Mouse (Mus musculus) midbrain, embryonic 16.5 days (tissue): ENCODE data around the gene Tmem198b. TPM values are rescaled to one million over a fixed set of nuclear protein-coding genes. Genes with fewer than 3 reads are reported as not detected.

Source experiments
- ATAC-seq: fragments of 200-750 bp; cut with Nextera tagmentation; 2 replicates; pipeline ENCODE4 v1.8.0; 2017; ENCODE audit warnings: moderate TSS enrichment
- H3K27ac ChIP-seq: fragments of 300-500 bp; sonication (generic); 2 replicates; pipeline ENCODE4 v1.5.1; 2014; ENCODE audit warnings: mild to moderate bottlenecking, low read length, mixed read lengths
- H3K27me3 ChIP-seq: fragments of 300-500 bp; sonication (generic); 2 replicates; pipeline ENCODE4 v1.6.1; 2014; ENCODE audit warnings: low read depth, low read length, mixed read lengths; ENCODE audit not compliant: control insufficient read depth, insufficient read depth
- H3K36me3 ChIP-seq: fragments of 300-500 bp; sonication (generic); 2 replicates; pipeline ENCODE4 v1.6.1; 2014; ENCODE audit warnings: mild to moderate bottlenecking, low read length, moderate library complexity, mixed read lengths; ENCODE audit not compliant: control insufficient read depth, insufficient read depth
- H3K4me1 ChIP-seq: fragments of 300-500 bp; sonication (generic); 2 replicates; pipeline ENCODE4 v1.6.1; 2014; ENCODE audit warnings: mild to moderate bottlenecking, low read length, mixed read lengths; ENCODE audit not compliant: control insufficient read depth, insufficient read depth
- H3K4me2 ChIP-seq: fragments of 300-500 bp; sonication (generic); 2 replicates; pipeline ENCODE4 v1.6.1; 2014; ENCODE audit warnings: mild to moderate bottlenecking, low read length, mixed read lengths
- H3K4me3 ChIP-seq: fragments of 300-500 bp; sonication (generic); 2 replicates; pipeline ENCODE4 v1.5.1; 2014; ENCODE audit warnings: low read depth, mild to moderate bottlenecking, low read length, moderate library complexity, mixed read lengths
- H3K9ac ChIP-seq: fragments of 300-500 bp; sonication (generic); 2 replicates; pipeline ENCODE4 v1.6.1; 2014; ENCODE audit warnings: low read depth, low read length, mixed read lengths
- H3K9me3 ChIP-seq: fragments of 300-500 bp; sonication (generic); replicated peaks from 2 replicates; pipeline ENCODE4 v1.6.1; 2014; ENCODE audit warnings: mild to moderate bottlenecking, low read length, mixed read lengths; ENCODE audit not compliant: control insufficient read depth, poor library complexity, severe bottlenecking
- WGBS: fragments of 180-500 bp; shearing (Covaris S2); extraction: QIAGEN DNeasy Blood & Tissue Kit; methylation state at CpG from one replicate; pipeline ENCODE4 v1.1.7; 2014; 5-methylcytosine and 5-hydroxymethylcytosine counted together
- polyA plus RNA-seq: library from polyadenylated mRNA; unstranded; fragments of >200 nt; fragmentation: Nextera tagmentation; extraction: Ambion mirVana; gene quantifications from 2 replicates; pipeline ENCODE4 v1.2.1, GENCODE M21; 2015

The Tmem198b gene
- polyA plus RNA-seq, result 14.8 and 16.1 TPM in 2 replicates

- Histone ChIP-seq H3K27me3 (no peaks in the 10 kb centered on the region), H3K36me3 (peaks cover 5% of the 10 kb centered on the region; the same call in 1 of the 2 replicates), H3K4me3 (peak within 1 kb of the TSS; percentile 74), H3K4me2 (peak within 1 kb of the TSS; percentile 59), H3K27ac (peak within 1 kb of the TSS; percentile 97), H3K4me1 (peaks cover 47% of the 10 kb centered on the region), H3K9ac (peak within 1 kb of the TSS; percentile 88), H3K9me3 (no peaks in the 10 kb centered on the region)
- WGBS, result under 1% methylated on average over 27 of the region's 28 CpGs
- ATAC-seq, result peak; percentile 73
Measured at GRCm38 (mm10) chr10:128804271-128805091, at the start of gene Tmem198b. Gene Tmem198b, minus strand, starts transcription at chr10:128804370.

- Histone ChIP-seq H3K4me2 (no peak overlapping the region), H3K9ac (no peak overlapping the region), H3K27ac (no peak overlapping the region), H3K36me3 (peaks cover 7% of the 10 kb centered on the region), H3K9me3 (no peaks in the 10 kb centered on the region), H3K4me3 (no peak overlapping the region), H3K27me3 (no peaks in the 10 kb centered on the region), H3K4me1 (no peaks in the 10 kb centered on the region)
- WGBS, result 66% methylated on average over 3 of the region's 3 CpGs
- no peak for ATAC-seq
Measured at GRCm38 (mm10) chr10:128850339-128850738, 46.2 kb upstream of the Tmem198b start.

- H3K4me1 ChIP-seq, result no peaks in the 10 kb centered on the region; the same call in 1 of the 2 replicates
- ATAC-seq, result no peak
- no peaks in the 10 kb centered on the region for H3K9me3 ChIP-seq
- no peaks in the 10 kb centered on the region for H3K27me3 ChIP-seq
- no peak overlapping the region for H3K27ac ChIP-seq
- 78% methylated on average over 2 of the region's 2 CpGs for WGBS
- H3K9ac ChIP-seq, result no peak overlapping the region
- H3K4me3 ChIP-seq, result no peak overlapping the region
- no peak overlapping the region for H3K4me2 ChIP-seq
- H3K36me3 ChIP-seq, result peaks cover 9% of the 10 kb centered on the region
Measured at GRCm38 (mm10) chr10:128848426-128848825, 44.3 kb upstream of the Tmem198b start.

GRCm38 (mm10) chr10:128846664-128847063 lies 42.5 kb upstream of the Tmem198b start:
- Histone ChIP-seq H3K4me3 (no peak overlapping the region), H3K4me2 (no peak overlapping the region), H3K9me3 (no peaks in the 10 kb centered on the region), H3K36me3 (peaks cover 9% of the 10 kb centered on the region), H3K27me3 (no peaks in the 10 kb centered on the region), H3K4me1 (no peaks in the 10 kb centered on the region; the same call in 1 of the 2 replicates), H3K9ac (no peak overlapping the region), H3K27ac (no peak overlapping the region)
- over 99% methylated on average over 4 of the region's 4 CpGs for WGBS
- ATAC-seq, result no peak

- 57% methylated on average over 2 of the region's 2 CpGs for WGBS
- Histone ChIP-seq H3K4me1 (no peaks in the 10 kb centered on the region; the same call in 1 of the 2 replicates), H3K4me3 (no peak overlapping the region), H3K4me2 (no peak overlapping the region), H3K27me3 (no peaks in the 10 kb centered on the region), H3K9ac (no peak overlapping the region), H3K36me3 (peaks cover 9% of the 10 kb centered on the region), H3K9me3 (no peaks in the 10 kb centered on the region), H3K27ac (no peak overlapping the region)
- ATAC-seq, result no peak
Measured at GRCm38 (mm10) chr10:128845516-128845915, 41.3 kb upstream of the Tmem198b start.

GRCm38 (mm10) chr10:128843260-128843659 lies 39.1 kb upstream of the Tmem198b start:
- Histone ChIP-seq H3K4me3 (no peak overlapping the region), H3K4me2 (no peak overlapping the region), H3K9ac (no peak overlapping the region), H3K4me1 (no peaks in the 10 kb centered on the region; the same call in 1 of the 2 replicates), H3K27me3 (no peaks in the 10 kb centered on the region), H3K9me3 (no peaks in the 10 kb centered on the region), H3K27ac (no peak overlapping the region), H3K36me3 (peaks cover 4% of the 10 kb centered on the region; the same call in 1 of the 2 replicates)
- no peak for ATAC-seq
- 94% methylated on average over 5 of the region's 5 CpGs for WGBS

GRCm38 (mm10) chr10:128840612-128841011 lies 36.4 kb upstream of the Tmem198b start:
- no peak overlapping the region for H3K9ac ChIP-seq
- no peaks in the 10 kb centered on the region for H3K27me3 ChIP-seq
- no peak overlapping the region for H3K4me3 ChIP-seq
- H3K4me1 ChIP-seq, result no peaks in the 10 kb centered on the region; the same call in 1 of the 2 replicates
- H3K27ac ChIP-seq, result no peak overlapping the region
- no peak for ATAC-seq
- H3K9me3 ChIP-seq, result no peaks in the 10 kb centered on the region
- no peak overlapping the region for H3K4me2 ChIP-seq
- peaks cover 7% of the 10 kb centered on the region for H3K36me3 ChIP-seq

- Histone ChIP-seq H3K9me3 (no peaks in the 10 kb centered on the region), H3K36me3 (peaks cover 3% of the 10 kb centered on the region), H3K4me1 (no peaks in the 10 kb centered on the region), H3K4me2 (no peak overlapping the region), H3K27ac (no peak overlapping the region), H3K4me3 (no peak overlapping the region), H3K27me3 (no peaks in the 10 kb centered on the region), H3K9ac (no peak overlapping the region)
- ATAC-seq, result no peak
Measured at GRCm38 (mm10) chr10:128839434-128839833, 35.3 kb upstream of the Tmem198b start.

- no peak for ATAC-seq
- Histone ChIP-seq H3K4me3 (no peak overlapping the region), H3K4me2 (no peak overlapping the region), H3K36me3 (peaks cover 10% of the 10 kb centered on the region), H3K9ac (no peak overlapping the region), H3K27me3 (no peaks in the 10 kb centered on the region), H3K4me1 (no peaks in the 10 kb centered on the region), H3K9me3 (no peaks in the 10 kb centered on the region), H3K27ac (no peak overlapping the region)
Measured at GRCm38 (mm10) chr10:128837400-128837799, 33.2 kb upstream of the Tmem198b start.
